Mouse (Mus musculus): ENCODE results near the gene Adamts16. TPM values are rescaled to one million over a fixed set of nuclear protein-coding genes. Genes with fewer than 3 reads are reported as not detected.

Adamts16 gene
- polyA plus RNA-seq, 1 experiment from 2014 or later, result 2.7 TPM

DNA sequence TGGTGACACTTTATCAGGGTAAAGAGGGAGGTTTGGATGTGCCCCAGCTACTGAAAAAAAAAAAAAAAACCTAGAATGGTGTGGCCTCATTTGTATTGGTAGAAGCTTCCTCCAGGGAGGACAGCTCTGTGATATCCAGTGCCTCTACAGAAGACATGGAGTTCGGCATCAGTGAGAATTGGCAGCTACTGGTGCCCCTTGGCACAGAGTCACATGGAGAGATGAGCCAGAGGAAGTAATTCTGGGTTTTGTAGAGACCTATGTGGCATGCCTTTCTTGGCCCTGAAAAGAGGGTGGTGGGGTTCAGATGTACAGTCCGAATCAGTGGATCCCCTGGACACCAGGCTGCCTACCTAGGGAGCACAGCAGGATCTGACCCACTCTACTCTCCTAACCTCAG is 122.8 kb downstream of the Adamts16 start:
- Histone ChIP-seq H3K27ac (ENCODE audit: low read depth, low read length) (no peak overlapping the region), H3K9ac (ENCODE audit: low read depth, low read length) (no peak overlapping the region), H3K36me3 (ENCODE audit: control insufficient read depth, insufficient read depth, low read length) (no peaks in the 10 kb centered on the region), H3K4me3 (ENCODE audit: low read length) (no peak overlapping the region), H3K4me1 (ENCODE audit: control insufficient read depth, insufficient read depth, low read depth, low read length) (no peaks in the 10 kb centered on the region), H3K27me3 (replicated peaks; ENCODE audit: control insufficient read depth, insufficient read depth, low read length) (no peaks in the 10 kb centered on the region), H3K4me2 (ENCODE audit: low read length) (no peak overlapping the region), H3K9me3 (ENCODE audit: control insufficient read depth, low read length) (no peaks in the 10 kb centered on the region)
- ATAC-seq, result no peak
- WGBS, result 64% methylated on average over 2 of the region's 2 CpGs

DNA sequence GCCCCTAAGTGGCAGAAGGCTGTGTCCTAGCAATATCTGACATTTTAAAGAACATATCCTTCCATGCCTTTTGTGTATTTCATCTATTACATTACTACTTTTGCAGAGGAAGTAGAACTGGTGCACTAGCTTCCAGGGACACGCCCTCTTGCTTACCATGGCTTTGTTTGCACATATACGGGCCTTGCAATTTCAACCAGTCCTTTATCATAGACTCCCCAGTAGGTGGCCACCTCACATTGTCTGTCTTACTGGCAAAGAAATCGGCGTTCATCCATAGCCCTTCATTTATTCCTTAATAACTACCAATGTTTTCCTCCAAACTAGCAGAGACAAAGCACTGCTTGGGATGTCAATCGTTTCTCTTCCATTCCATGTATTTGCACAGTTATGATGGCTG is 125.6 kb downstream of the Adamts16 start:
- Histone ChIP-seq H3K4me3 (ENCODE audit: low read length) (no peak overlapping the region), H3K9ac (ENCODE audit: low read depth, low read length) (no peak overlapping the region), H3K27ac (ENCODE audit: low read depth, low read length) (no peak overlapping the region), H3K27me3 (replicated peaks; ENCODE audit: control insufficient read depth, insufficient read depth, low read length) (no peaks in the 10 kb centered on the region), H3K4me2 (ENCODE audit: low read length) (no peak overlapping the region), H3K4me1 (ENCODE audit: control insufficient read depth, insufficient read depth, low read depth, low read length) (no peaks in the 10 kb centered on the region), H3K36me3 (ENCODE audit: control insufficient read depth, insufficient read depth, low read length) (no peaks in the 10 kb centered on the region), H3K9me3 (ENCODE audit: control insufficient read depth, low read length) (no peaks in the 10 kb centered on the region)
- ATAC-seq, result no peak
- 68% methylated on average over 5 of the region's 5 CpGs for WGBS

DNA sequence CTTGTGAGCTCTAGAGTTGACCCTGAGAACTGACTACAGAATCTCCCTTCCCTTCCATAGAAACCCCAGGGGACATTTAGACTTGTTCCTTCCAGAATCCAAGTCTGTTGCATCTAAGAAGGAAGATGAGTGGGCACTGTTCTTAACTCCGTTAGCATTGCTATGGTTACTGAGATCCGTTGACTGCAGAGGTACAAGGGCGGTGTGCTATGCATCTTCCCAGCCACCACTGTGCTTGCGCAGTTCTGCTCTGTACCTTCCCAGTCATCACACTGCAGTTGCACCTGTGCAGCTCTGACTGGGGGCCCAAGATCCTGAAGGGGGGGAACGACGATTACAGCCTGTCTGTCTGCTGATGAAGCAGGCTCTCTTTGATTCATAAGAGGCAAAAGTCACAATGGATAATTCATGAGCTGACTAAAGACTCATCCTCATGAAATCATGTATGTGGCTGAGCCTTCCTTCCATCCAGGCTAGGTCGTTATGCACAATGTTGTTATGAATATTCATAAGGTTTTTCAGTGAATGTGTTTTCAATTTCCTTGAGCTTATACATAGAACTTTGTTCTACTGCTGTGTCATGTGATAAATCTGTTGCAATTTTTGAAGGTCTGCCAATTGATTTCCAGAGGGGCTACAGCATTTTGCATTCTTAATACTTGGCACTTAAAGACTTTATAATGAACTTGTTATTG is 127.4 kb downstream of the Adamts16 start:
- Histone ChIP-seq H3K9me3 (ENCODE audit: control insufficient read depth, low read length) (no peaks in the 10 kb centered on the region), H3K27ac (ENCODE audit: low read depth, low read length) (no peak overlapping the region), H3K36me3 (ENCODE audit: control insufficient read depth, insufficient read depth, low read length) (no peaks in the 10 kb centered on the region), H3K4me3 (ENCODE audit: low read length) (no peak overlapping the region), H3K9ac (ENCODE audit: low read depth, low read length) (no peak overlapping the region), H3K4me2 (ENCODE audit: low read length) (no peak overlapping the region), H3K4me1 (ENCODE audit: control insufficient read depth, insufficient read depth, low read depth, low read length) (no peaks in the 10 kb centered on the region), H3K27me3 (replicated peaks; ENCODE audit: control insufficient read depth, insufficient read depth, low read length) (no peaks in the 10 kb centered on the region)
- peak; percentile 68; the same call in 1 of the 2 replicates for ATAC-seq
- WGBS, result 55% methylated on average over 7 of the region's 7 CpGs

DNA sequence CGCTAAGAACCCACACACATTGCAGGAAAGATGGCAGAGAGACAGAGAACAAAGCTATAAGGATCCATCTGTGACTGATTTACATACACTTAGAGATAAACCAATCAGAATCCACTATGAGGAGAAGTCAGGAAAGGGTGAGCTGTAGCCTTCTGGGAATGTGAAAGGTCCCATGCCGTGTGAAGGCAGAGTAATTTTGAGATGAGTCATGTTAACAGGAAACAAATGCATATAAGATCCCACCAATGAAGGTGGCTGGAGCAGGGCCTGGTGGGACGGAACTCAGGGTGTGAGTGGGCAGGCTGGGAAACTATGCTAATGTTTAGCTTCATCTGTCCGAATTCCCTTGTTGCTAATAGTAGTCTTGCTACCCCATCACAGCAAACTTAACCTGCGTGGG is 128.3 kb downstream of the Adamts16 start:
- Histone ChIP-seq H3K36me3 (ENCODE audit: control insufficient read depth, insufficient read depth, low read length) (no peaks in the 10 kb centered on the region), H3K27ac (ENCODE audit: low read depth, low read length) (no peak overlapping the region), H3K4me2 (ENCODE audit: low read length) (no peak overlapping the region), H3K27me3 (replicated peaks; ENCODE audit: control insufficient read depth, insufficient read depth, low read length) (no peaks in the 10 kb centered on the region), H3K9me3 (ENCODE audit: control insufficient read depth, low read length) (no peaks in the 10 kb centered on the region), H3K9ac (ENCODE audit: low read depth, low read length) (no peak overlapping the region), H3K4me3 (ENCODE audit: low read length) (no peak overlapping the region), H3K4me1 (ENCODE audit: control insufficient read depth, insufficient read depth, low read depth, low read length) (no peaks in the 10 kb centered on the region)
- 82% methylated on average over 5 of the region's 5 CpGs for WGBS
- no peak for ATAC-seq

DNA sequence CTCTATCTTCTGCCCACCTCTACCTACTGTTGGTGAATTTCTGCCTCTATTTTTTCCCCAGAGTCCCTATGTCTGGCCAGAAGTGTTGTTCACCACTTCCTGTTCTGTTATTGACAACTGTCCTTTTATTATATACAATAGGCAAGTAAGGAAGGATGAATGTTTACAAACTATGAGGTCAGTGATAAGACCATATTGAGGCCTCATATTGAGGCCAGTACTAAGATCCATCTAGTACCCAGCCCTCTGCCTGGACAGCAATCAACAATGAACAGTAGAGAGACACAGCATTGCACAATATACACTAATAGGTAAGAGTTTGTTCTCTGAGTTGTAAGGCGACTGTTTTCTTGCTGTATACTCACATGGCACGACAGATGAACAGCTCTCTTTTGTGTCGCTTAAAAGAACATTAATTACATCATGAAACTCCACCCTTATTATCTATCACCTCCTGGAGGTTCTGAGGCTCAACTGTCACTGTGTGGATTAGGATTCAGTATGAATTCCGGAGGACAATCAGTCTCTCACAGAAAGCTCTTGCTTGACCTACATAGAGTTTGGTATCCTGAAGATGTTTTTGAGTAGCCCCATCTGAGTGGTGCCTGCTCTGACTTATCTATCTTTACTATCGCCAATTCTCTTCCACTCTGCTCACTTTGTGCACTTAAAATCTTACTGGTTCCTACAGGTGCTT is 134.3 kb downstream of the Adamts16 start:
- no peaks in the 10 kb centered on the region for H3K27me3 ChIP-seq (replicated peaks; ENCODE audit: control insufficient read depth, insufficient read depth, low read length)
- H3K9ac ChIP-seq (ENCODE audit: low read depth, low read length), result no peak overlapping the region
- no peak for ATAC-seq
- no peaks in the 10 kb centered on the region for H3K9me3 ChIP-seq (ENCODE audit: control insufficient read depth, low read length)
- no peak overlapping the region for H3K4me3 ChIP-seq (ENCODE audit: low read length)
- no peak overlapping the region for H3K4me2 ChIP-seq (ENCODE audit: low read length)
- no peak overlapping the region for H3K27ac ChIP-seq (ENCODE audit: low read depth, low read length)
- no peaks in the 10 kb centered on the region for H3K4me1 ChIP-seq (ENCODE audit: control insufficient read depth, insufficient read depth, low read depth, low read length)
- no peaks in the 10 kb centered on the region for H3K36me3 ChIP-seq (ENCODE audit: control insufficient read depth, insufficient read depth, low read length)
- WGBS, result 90% methylated on average over 5 of the region's 5 CpGs

DNA sequence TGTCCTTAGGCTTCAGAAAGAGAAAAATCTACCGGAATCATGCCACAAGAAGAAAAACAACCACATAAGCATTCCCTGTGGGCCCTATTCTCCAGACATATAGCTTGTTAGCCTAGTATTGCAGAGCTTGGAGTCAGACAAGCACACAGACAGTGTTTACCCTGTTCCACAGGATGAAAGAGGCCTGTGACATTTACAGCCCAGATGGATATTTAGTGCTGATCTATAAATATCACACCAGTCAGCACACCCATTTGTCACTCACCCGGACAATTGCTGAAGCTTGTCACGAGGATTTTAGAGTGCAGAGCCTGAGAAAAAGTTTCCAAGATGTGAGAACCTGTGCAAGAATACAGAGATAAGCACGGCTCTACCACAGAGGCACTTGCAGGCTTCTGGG is 138.7 kb downstream of the Adamts16 start:
- Histone ChIP-seq H3K9me3 (ENCODE audit: control insufficient read depth, low read length) (no peaks in the 10 kb centered on the region), H3K36me3 (ENCODE audit: control insufficient read depth, insufficient read depth, low read length) (no peaks in the 10 kb centered on the region), H3K27me3 (replicated peaks; ENCODE audit: control insufficient read depth, insufficient read depth, low read length) (no peaks in the 10 kb centered on the region), H3K4me1 (ENCODE audit: control insufficient read depth, insufficient read depth, low read depth, low read length) (no peaks in the 10 kb centered on the region), H3K4me2 (ENCODE audit: low read length) (no peak overlapping the region), H3K4me3 (ENCODE audit: low read length) (no peak overlapping the region), H3K9ac (ENCODE audit: low read depth, low read length) (no peak overlapping the region), H3K27ac (ENCODE audit: low read depth, low read length) (no peak overlapping the region)
- ATAC-seq, result no peak
- WGBS, result 64% methylated on average over 4 of the region's 4 CpGs

DNA sequence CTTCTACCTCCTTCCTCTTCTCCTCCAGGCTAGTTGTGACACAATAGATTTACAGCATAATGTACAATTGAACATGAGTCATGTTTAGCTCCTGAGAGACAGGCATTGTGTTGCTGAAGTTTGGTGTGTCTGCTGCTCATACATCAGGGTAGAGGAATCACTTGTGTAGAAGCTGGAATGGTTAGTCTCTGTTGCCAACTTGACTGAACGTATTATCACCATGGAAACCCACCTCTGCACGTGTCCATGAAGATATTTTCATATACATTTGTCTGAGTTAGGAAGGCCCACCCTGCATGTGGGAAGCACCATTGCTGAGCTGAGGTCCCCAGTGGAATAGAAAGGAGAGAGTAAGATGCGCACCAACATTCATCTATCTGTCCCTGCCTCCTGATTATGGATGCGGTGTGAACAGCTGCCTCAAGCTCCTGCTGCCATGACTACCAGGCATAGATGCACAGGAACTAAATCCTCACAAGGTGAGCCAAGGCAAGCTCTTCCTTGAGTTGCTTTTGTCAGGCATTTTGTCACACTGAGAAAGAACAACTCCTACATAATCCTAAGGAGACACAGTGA is 142.7 kb downstream of the Adamts16 start:
- no peak for ATAC-seq
- Histone ChIP-seq H3K9ac (ENCODE audit: low read depth, low read length) (no peak overlapping the region), H3K4me1 (ENCODE audit: control insufficient read depth, insufficient read depth, low read depth, low read length) (no peaks in the 10 kb centered on the region), H3K27me3 (replicated peaks; ENCODE audit: control insufficient read depth, insufficient read depth, low read length) (no peaks in the 10 kb centered on the region), H3K4me3 (ENCODE audit: low read length) (no peak overlapping the region), H3K27ac (ENCODE audit: low read depth, low read length) (no peak overlapping the region), H3K4me2 (ENCODE audit: low read length) (no peak overlapping the region), H3K36me3 (ENCODE audit: control insufficient read depth, insufficient read depth, low read length) (no peaks in the 10 kb centered on the region), H3K9me3 (ENCODE audit: control insufficient read depth, low read length) (no peaks in the 10 kb centered on the region)
- 71% methylated on average over 4 of the region's 4 CpGs for WGBS

DNA sequence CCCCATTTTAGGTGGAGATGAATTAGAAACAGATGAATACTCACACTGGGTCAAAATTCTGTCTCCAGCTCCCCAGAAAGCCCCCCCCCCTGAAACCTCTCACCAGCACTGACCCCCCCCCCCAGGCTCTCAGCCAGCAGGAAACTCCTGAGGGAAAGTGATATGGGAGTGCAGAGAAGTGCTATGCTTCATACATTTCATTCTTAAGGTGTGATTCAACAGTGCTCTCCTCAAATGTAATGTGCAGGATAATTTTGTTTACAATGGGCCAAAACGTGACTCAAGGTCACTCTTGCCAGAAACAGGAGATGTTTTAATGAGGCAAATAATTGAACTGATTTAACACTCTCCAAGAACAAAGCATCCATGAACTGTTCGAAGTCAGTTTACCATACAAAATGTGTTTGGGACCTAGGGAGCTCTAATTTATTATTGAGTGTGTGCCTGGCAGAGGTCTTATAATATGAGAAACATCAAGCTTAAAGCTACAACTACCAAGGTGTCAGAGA is 152.1 kb downstream of the Adamts16 start:
- no peak for ATAC-seq
- Histone ChIP-seq H3K4me3 (ENCODE audit: low read length) (no peak overlapping the region), H3K9me3 (ENCODE audit: control insufficient read depth, low read length) (no peaks in the 10 kb centered on the region), H3K27me3 (replicated peaks; ENCODE audit: control insufficient read depth, insufficient read depth, low read length) (no peaks in the 10 kb centered on the region), H3K36me3 (ENCODE audit: control insufficient read depth, insufficient read depth, low read length) (no peaks in the 10 kb centered on the region), H3K9ac (ENCODE audit: low read depth, low read length) (no peak overlapping the region), H3K4me2 (ENCODE audit: low read length) (no peak overlapping the region), H3K27ac (ENCODE audit: low read depth, low read length) (no peak overlapping the region), H3K4me1 (ENCODE audit: control insufficient read depth, insufficient read depth, low read depth, low read length) (peaks cover 2% of the 10 kb centered on the region; the same call in 1 of the 2 replicates)
- 30% methylated on average over 2 of the region's 2 CpGs for WGBS

DNA sequence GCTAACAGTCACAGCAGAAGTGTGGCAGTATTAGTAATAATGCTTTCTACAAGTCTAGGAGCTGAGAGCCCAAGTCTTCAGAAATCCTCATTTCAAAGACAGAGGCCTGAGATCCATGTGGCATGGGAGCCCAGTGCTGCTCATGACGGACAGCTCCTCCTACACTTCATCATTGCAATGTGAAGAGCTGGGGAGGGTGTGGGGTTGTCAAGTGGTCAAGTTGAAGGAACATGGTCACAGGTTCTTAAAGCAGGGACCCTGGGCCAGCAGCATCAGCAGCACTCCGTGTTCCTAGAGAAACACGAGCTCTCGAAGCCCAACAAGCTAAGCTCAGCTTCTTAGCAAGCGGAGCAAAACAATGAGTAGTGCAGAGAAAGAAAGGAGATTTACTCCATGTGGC is 155.8 kb downstream of the Adamts16 start:
- Histone ChIP-seq H3K4me1 (ENCODE audit: control insufficient read depth, insufficient read depth, low read depth, low read length) (peaks cover 2% of the 10 kb centered on the region; the same call in 1 of the 2 replicates), H3K9ac (ENCODE audit: low read depth, low read length) (no peak overlapping the region), H3K27me3 (replicated peaks; ENCODE audit: control insufficient read depth, insufficient read depth, low read length) (no peaks in the 10 kb centered on the region), H3K9me3 (ENCODE audit: control insufficient read depth, low read length) (no peaks in the 10 kb centered on the region), H3K4me2 (ENCODE audit: low read length) (no peak overlapping the region), H3K36me3 (ENCODE audit: control insufficient read depth, insufficient read depth, low read length) (no peaks in the 10 kb centered on the region), H3K4me3 (ENCODE audit: low read length) (no peak overlapping the region), H3K27ac (ENCODE audit: low read depth, low read length) (no peak overlapping the region)
- WGBS, result 80% methylated on average over 5 of the region's 5 CpGs
- ATAC-seq, result no peak

Data from hindbrain, embryonic 16.5 days (tissue).